Mouse (Mus musculus) liver, postnatal 0 days (tissue): ENCODE data around the gene Mamdc4.

Experiments
- CTCF ChIP-seq: sonication (generic); IDR thresholded peaks from 2 replicates; pipeline ENCODE4 v1.5.1; 2016; ENCODE audit warnings: antibody characterized with exemption, low read depth
- EP300 ChIP-seq: IDR thresholded peaks from 2 replicates; pipeline ENCODE4 v1.6.1; 2016; ENCODE audit warnings: antibody characterized with exemption, low read depth, mild to moderate bottlenecking

DNA sequence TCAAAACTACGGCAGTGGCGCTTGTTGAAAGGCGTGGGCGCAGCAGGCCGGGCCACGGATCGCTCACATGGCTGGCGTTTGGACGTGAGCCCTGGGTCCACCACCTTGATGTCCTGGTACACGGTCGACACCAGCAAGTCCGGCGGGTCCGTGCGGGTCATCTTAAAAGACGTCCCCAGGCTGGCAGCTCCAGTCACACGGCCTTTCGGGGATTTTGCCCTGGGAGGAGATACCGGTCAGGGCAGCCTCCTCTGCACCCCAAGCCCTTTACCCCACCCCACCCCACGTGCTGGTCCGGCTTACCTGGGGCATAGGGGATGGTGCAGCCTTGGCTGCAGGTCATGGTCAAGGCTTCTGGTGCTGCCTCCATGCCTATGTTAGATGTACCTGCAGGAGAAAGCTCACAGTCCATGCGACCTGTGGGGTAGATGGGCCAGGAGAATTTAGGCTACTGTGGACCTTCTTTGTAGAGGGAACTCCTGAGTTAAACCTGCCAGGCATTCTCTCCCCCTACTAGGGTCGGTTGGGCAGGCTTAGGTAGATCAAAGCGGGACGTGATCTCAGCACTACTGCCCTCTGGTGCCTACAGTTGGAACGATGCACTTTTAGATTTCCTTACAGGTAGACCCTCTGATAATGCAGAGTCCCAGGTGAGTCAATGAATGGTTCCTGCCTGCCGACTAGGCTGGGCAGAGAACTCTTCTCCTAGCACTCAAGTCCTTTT is 5.3 kb upstream of the Mamdc4 start:
- TF ChIP-seq CTCF (peak; percentile 61), EP300 (no peak)
